Mouse (Mus musculus) ovary, postnatal 14 days (tissue): ENCODE results near the gene Zdhhc5.

ENCODE experiments used
- DNase-seq: peaks from one replicate; pipeline ENCODE4 v3.0.0; 2022; ENCODE audit warnings: low spot score

Gene Zdhhc5

GRCm38 (mm10) chr2:84647051-84647568 is 67.9 kb downstream of the Zdhhc5 start:
- DNase-seq = no peak

GRCm38 (mm10) chr2:84646138-84646537 is 68.8 kb downstream of the Zdhhc5 start:
- DNase-seq = no peak

GRCm38 (mm10) chr2:84640833-84641232 is 74.1 kb downstream of the Zdhhc5 start:
- no peak for DNase-seq

- DNase-seq = no peak
Observed at GRCm38 (mm10) chr2:84638428-84639220, 76.4 kb downstream of the Zdhhc5 start.
